Mouse (Mus musculus): Measurements from ENCODE around the gene Orm2.
A peak's percentile ranks its signal among the peaks of the same experiment; 100 is the strongest.

The Orm2 gene

DNA sequence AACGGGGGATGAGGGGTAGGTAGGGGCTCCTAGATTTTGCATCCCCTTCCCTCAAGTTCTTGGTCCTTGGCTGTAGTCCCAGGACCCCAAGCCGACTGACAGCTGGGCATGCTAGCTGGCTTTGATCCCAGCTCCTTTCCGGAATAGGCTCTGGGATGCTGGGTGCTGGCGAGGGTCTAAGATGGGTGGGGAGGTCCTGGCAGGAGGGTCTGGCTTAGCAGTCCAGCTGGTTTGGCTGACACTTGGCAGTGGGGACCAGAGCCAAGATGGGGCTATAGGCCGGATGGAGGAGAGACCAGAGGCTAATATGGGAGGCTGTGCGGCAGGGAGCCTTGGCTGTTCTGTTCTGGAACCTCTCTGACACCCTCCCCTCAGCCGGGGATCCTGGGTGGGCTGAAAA, 46.0 kb downstream of the Orm2 start:
- DNase-seq = peak; percentile 49

DNA sequence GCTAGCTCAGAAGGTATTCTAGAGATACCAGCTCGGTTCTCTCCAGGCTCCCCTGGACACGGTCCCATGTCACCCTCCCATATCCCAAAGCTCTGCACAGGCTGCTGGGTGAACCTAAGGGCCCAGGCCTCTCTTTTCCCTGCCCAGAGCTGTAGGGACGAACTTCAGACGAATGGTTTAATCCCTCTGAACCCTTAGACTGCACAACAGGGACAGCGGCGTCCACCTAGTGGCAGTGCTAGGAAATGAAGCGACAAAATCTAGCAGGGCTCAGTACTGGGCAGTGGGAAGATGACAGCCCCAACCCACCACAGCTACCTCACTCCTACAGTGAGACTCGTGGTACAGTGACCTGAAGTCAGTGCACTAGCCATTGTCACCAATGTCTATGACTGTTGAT, 46.4 kb downstream of the Orm2 start:
- DNase-seq = peak; percentile 63

DNA sequence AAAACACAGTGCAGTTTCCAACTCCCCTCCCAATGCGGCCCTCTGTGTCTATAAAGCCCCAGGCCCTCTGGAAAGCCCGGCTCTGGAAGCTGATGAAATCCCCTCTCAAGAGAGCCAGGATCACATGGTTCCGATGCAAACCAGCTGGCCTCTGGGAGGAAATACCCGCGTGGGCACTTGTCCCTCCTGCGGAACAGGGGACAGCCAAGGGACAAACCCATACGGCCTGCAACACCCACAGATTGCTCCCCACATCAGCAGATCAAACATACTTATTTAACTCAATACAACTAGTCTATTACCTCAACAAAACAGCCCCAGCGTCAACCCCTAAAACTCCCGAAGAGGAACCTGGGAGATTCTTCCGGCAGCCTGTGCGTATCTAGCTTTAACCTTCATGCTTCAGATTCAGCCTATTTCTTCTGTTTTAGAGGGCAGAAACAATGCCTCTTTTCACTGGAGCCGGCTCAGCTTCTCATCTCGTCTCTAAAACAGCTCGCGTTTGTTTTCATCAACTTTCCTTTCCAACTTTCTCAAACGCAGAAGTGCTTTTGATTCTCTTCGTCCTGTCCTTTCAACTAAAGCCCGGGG, 47.2 kb downstream of the Orm2 start:
- no peak for DNase-seq

DNA sequence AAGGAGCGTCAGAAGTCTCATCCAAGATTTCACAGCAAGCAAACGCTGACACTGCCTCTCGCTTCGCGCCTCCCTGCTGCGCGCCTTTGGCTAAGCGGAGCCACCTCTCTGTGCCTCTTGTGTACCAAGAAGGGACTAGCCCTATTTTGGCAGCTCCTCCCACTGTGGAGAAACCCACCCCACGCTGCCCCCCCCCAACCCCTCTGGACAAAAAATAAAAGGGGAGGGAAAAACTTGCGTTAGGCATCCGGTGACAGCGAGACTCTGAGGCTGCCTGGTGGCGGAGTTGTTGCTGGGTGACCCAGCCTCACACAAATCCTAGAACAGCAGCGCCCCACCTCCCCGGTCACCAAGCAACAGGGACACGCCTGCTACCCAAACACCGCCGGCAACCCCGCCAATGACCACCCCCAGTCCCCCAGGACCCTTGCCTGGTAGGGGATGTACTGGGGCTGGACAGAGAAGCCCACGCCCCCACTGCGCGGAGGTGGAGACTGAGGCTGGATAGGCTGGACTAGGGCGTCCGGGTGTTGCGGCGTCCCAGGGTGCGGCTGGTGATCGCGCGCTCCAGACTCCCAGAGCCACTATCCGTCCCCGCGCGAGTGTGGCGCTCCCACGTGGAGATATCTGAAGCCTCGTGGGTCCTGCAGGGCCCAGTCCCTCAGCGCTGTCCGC, 47.8 kb downstream of the Orm2 start:
- peak; percentile 48 for DNase-seq

DNA sequence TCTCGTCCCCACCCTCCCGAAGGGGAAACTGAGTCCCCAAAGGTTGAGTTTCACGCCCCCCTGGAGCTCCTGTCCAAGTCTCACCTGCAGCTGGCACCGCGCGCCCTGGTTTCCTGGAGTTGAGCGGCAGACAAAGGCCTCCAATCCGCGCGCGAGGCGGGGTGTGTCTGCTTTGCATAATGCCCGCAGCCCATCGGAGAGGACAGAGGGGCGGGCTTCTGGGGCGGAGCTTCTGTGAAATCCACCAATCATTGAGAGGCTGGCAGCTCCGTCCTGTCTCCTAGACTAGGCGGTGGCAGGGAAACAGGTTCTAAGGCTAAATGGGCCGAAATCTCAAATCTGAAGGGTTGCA, 48.3 kb downstream of the Orm2 start:
- DNase-seq = peak; percentile 94

DNA sequence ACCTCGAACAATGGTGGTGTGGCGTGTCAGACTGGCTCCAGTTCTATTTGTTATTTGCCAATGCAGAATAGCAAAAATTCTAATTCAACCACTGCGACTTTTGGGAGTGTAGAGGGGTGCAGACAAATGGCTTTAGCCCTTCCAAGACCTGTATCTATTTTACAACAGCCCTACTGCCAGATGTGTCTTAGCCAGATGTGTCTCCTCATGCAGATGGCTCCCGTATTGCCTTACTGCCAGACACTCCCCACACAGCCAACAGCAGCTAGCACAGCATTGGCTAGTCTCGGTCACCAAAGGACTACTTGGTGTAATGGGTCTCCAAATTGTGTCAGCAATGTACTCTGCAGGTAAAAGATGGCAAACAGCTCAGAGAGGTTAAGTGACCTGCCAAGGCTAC, 49.0 kb downstream of the Orm2 start:
- no peak for DNase-seq

DNA sequence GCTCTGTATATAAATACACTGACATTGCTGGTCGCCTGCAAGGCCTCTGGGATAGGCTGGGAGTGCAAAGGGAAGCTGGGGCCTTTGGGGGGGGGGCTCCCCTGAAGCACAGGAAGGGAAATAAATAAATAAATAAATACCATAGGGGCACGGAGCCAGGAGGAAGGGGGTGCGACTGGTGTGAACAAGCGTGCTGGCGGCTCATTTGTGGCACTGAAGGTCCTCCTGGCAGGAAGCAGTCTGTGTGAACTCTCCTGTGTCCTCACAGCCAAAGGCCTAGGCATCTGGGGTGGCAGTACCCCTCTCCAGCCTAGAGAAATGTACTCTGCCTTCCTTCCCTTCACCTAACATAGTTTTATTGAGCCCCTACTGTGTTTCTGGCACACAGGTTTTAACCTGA, 52.7 kb downstream of the Orm2 start:
- no peak for DNase-seq
